Mouse (Mus musculus): Measurements from ENCODE around the gene H2al1b.

Gene H2al1b

DNA sequence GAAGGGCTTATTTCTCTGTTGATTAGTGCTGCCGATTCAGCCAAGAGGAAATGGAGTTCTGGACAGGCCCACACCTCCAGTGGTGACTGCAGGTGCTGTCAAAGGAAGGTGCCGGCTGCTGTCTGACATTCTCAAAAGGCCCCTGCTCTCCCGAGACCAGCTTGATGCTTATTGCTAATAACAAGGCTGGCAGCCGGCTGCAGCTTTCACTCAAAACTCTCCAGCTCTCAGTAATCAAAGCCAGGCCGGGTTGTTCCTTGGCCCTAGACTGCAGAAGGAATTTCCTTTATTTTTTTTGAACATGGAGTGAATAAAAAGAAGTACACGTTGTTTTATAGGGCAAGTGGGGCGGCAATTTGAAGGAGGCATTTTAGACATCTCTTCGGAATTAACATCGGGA lies 43.5 kb downstream of the H2al1b start:
- no peak for DNase-seq (ENCODE audit: extremely low spot score, low spot score)

DNA sequence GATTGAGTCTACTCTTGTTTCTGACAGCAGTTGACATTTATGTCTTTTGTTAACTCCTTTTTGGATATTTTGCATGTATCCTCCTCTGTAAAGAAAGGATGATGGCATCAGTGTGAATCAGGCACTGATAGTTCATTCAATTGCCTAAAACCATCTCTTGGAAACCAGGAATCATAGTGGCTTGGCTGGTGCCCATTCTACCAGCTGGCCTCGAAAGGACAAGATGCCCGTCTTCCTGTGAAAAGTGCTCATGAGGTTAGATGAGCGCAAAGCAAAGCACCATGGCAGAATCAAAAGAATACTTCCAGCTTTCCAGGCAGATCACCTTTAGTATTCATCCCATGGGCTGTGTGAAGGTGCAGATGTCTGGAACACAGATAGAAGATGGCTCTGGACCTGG lies 44.5 kb downstream of the H2al1b start:
- DNase-seq (ENCODE audit: extremely low spot score, low spot score) = no peak
